ENCODE assay signal across 8 mouse cellular contexts in genomic region chr9:101423041-101423440, GRCm38 (mm10).
"Had no signal": no experiment of that assay in that cellular context is flagged by ENCODE, and none has a peak within 500 bp of the region (broad histone marks: within the 10 kb centered on the region; RNA-seq: fewer than 3 reads in every experiment).

No protein-coding gene starts in this region.

- DNase-seq: kidney, adult 18-20 months; kidney, postnatal 10 days; kidney, postnatal 4 days; liver; liver, embryonic 13.5 days; liver, postnatal 0 days; midbrain, embryonic 14.5 days; thymus, postnatal 4 days had no signal
